Mouse (Mus musculus) layer of hippocampus, adult 2 months (tissue): ENCODE measurements at regions not wholly inside any gene's neighbourhood (a gene's known extent, or its start where the extent isn't known, plus 50 kb on each side); places are given as distances from the start of the nearest gene placed in this dataset.
"Not testable (repeated sequence)": the region's sequence is repeated elsewhere in the genome, so short reads cannot be mapped to it uniquely, and the experiment has no call there.

Experiments
- DNase-seq, 2 experiments: peaks; one replicate each; pipeline ENCODE4 v3.0.0; 2022; ENCODE audit warnings: low spot score in 2 of 2
- H3K27ac ChIP-seq: fragments of 200-600 bp; 2 replicates; pipeline ENCODE4 v1.8.1; 2022
- H3K4me3 ChIP-seq: fragments of 200-600 bp; 2 replicates; pipeline ENCODE4 v1.8.1; 2022; ENCODE audit warnings: mild to moderate bottlenecking
- CTCF ChIP-seq: fragments of 200-600 bp; conservative IDR thresholded peaks from 2 replicates; pipeline ENCODE4 v1.8.1; 2022; ENCODE audit warnings: antibody characterized with exemption, mild to moderate bottlenecking, moderate library complexity

GRCm38 (mm10) chr11:9932360-9933265 lies 740.9 kb downstream of the Abca13 start:
- DNase-seq = peak in 1 of 2 experiments; percentile 7
- Histone ChIP-seq H3K4me3 (no peak overlapping the region), H3K27ac (no peak overlapping the region)
- TF ChIP-seq CTCF = no peak

GRCm38 (mm10) chr11:9962696-9963202 lies 771.0 kb downstream of the Abca13 start:
- no peak overlapping the region for H3K4me3 ChIP-seq
- TF ChIP-seq CTCF = no peak
- H3K27ac ChIP-seq = no peak overlapping the region
- DNase-seq = no peak

GRCm38 (mm10) chr11:9982974-9983373 lies 791.2 kb downstream of the Abca13 start:
- H3K4me3 ChIP-seq = no peak overlapping the region
- no peak overlapping the region for H3K27ac ChIP-seq
- DNase-seq = no peak
- TF ChIP-seq CTCF = no peak

GRCm38 (mm10) chr11:9994601-9995166 lies 802.9 kb downstream of the Abca13 start:
- Histone ChIP-seq H3K27ac (no peak overlapping the region), H3K4me3 (no peak overlapping the region)
- DNase-seq = no peak
- no peak for TF ChIP-seq CTCF

- no peak overlapping the region for H3K27ac ChIP-seq
Measured at GRCm38 (mm10) chr11:9995356-9995755, 803.6 kb downstream of the Abca13 start.

DNA sequence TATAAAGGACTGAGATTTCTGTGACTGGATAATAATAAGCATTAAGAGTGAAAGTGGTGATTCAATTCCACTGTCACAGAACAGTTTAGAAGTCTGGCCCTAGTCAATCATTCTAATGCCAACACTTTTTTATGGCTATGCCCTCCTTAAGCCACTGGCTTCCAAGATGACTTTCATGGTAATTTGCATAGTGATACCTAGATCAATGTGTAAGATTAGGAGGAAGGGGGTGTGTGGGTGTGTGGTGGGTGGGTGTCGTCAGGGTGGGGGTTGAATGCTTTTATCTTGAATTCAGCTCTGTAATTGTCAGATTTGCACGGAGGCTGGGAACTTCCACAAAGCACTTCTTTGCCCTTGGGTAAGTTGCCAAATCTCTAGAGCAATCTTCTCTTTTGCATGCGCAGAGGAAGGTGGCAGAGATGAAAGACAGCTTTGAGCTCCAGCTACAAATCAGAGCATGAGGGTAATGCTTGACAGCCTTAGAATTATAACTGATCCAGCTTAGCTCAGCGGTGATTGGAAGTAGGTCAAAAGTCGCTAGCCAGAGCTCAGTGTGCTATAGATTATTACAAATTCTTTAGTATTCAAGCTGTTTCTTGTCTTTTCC lies 805.9 kb downstream of the Abca13 start:
- no peak overlapping the region for H3K4me3 ChIP-seq
- no peak for TF ChIP-seq CTCF
- DNase-seq = no peak

More at GRCm38 (mm10) chr11:9995356-9995755, 803.6 kb downstream of the Abca13 start:
- no peak overlapping the region for H3K4me3 ChIP-seq
- no peak for TF ChIP-seq CTCF
- no peak for DNase-seq

DNA sequence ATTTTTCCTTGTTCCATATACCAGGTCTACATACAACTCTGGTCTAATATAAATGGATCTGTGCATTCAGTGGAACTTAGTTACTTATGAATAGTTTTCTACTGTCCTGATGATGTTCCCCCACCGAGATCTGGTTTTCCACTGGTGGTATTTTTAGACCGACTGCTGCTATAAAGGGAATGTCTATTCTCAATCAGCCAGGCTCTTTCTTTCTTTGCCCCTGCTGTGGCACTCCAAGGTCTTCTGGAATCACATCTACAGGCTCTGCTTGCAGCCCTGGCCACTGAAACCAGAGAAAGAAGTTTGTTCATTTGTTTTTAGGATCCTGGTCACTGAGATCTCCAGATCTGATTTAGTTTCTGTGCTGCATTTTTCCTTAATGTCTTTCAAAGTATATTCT lies 810.4 kb downstream of the Abca13 start:
- Histone ChIP-seq H3K27ac (no peak overlapping the region), H3K4me3 (no peak overlapping the region)
- TF ChIP-seq CTCF = no peak
- DNase-seq = no peak

More for the DNA sequence above, 805.9 kb downstream of the Abca13 start:
- H3K27ac ChIP-seq = no peak overlapping the region

GRCm38 (mm10) chr11:10006881-10007280 lies 815.1 kb downstream of the Abca13 start:
- Histone ChIP-seq H3K4me3 (no peak overlapping the region), H3K27ac (no peak overlapping the region)
- TF ChIP-seq CTCF = no peak
- no peak for DNase-seq

DNA sequence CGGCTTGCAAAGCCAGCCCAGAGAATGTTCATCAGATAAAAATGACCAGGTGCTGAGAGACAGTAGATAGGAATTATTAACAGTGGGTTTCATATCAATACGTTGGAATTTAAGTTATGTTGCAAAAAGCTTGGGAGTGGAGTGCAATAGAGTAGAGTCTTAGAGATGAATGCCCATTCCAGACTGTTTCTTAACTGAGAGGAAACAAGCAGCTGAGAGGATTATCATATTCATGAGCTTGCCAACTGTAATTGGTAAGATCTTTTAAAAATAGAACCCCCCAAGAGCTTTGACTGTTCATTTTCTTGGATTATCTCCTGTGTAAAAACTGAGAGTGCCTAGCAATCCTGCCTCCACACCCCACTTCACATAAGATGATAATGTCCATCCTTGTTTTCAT lies 854.9 kb downstream of the Abca13 start:
- H3K4me3 ChIP-seq = no peak overlapping the region
- no peak for DNase-seq
- no peak overlapping the region for H3K27ac ChIP-seq
- no peak for TF ChIP-seq CTCF

DNA sequence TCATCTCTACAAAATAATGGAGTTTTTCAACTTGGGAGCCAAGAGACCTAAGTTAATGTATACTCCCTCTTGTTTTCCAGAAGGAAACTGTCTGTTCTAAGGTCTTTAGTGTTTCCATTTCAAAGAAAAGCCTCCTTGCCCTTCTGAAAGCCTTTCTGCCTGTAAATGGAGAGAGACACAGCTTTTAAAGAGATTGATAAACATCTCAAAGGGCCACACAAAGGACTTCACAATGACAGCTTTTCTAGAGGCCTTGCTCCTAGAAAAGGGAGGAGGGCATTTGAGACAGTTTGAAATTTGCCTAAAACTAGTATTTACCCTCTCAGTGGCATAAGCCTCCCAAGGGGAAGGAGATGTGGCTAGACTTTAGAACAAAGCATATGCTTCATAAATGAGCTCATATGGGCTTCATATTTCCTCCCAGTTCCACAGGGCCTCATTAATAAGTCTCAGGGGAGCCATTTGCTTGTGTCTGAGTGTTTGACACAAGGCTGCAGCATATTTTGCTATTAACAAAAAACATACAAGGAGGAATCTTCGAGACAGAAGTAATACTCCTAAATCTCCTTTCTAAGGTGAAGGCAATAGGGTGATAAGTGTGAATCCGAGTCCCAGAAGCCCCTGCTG lies 860.0 kb downstream of the Abca13 start:
- DNase-seq = no peak
- no peak overlapping the region for H3K27ac ChIP-seq
- no peak for TF ChIP-seq CTCF
- no peak overlapping the region for H3K4me3 ChIP-seq

DNA sequence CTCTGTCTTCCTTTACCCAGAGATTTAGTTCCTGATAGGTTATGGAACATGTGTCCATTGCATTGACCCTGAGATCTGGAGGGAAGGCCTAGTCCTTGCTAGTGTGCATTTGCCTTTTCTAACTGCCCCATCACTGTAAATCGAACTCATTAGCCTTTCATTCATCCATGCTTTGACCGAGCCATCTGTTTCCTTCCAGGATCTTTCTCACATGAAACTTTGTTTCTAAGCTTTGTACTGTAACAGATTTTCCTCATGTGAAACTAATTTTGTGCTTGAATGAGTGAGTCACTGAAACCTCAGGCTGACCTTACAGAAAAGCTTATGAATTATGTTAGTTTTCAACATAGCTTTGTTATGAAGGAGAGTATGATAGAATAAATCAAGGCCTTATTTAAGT lies 880.1 kb downstream of the Abca13 start:
- Histone ChIP-seq H3K4me3 (no peak overlapping the region), H3K27ac (no peak overlapping the region)
- DNase-seq = no peak
- no peak for TF ChIP-seq CTCF

- no peak for TF ChIP-seq CTCF
- H3K4me3 ChIP-seq = no peak overlapping the region
- no peak for DNase-seq
- no peak overlapping the region for H3K27ac ChIP-seq
Measured at GRCm38 (mm10) chr11:10087939-10088338, 896.2 kb downstream of the Abca13 start.

DNA sequence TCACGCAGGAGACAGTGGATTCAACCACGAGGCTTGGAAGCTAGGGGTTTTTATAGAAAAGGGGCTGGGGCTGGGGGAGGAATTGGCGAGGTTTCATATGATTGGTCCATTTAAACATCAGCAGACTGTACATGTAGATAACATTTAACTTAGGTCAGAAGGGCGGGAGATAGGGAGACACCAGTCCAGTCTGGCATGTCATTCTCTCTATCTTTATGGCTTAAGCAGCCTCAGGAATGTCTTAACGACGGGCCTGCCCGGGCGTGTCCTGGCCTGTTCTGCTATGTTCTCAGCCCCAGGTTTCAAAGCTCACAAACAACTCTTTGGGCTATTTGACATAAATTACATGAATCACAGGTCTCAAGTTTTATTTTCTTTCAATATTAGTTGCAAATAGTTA lies 910.6 kb downstream of the Abca13 start:
- H3K4me3 ChIP-seq, DNase-seq, H3K27ac ChIP-seq: not testable (repeated sequence)
